Mouse (Mus musculus) embryonic facial prominence, embryonic 11.5 days (tissue): ENCODE results near the gene D630039A03Rik. TPM values are rescaled to one million over a fixed set of nuclear protein-coding genes. Genes with fewer than 3 reads are reported as not detected.
A peak's percentile ranks its signal among the peaks of the same experiment; 100 is the strongest.

ENCODE experiments used
- ATAC-seq: fragments of 200-750 bp; cut with Nextera tagmentation; replicated peaks from 2 replicates; pipeline ENCODE4 v1.8.0; 2017; ENCODE audit warnings: low read depth; ENCODE audit not compliant: insufficient number of reproducible peaks, low FRiP score, low TSS enrichment
- DNase-seq: peaks from one replicate; pipeline ENCODE4 v3.0.0-alpha.2; 2015; ENCODE audit warnings: low spot score
- H3K27ac ChIP-seq: fragments of 300-500 bp; sonication (generic); replicated peaks from 2 replicates; pipeline ENCODE4 v1.5.1; 2014; ENCODE audit warnings: mild to moderate bottlenecking, low read depth, low read length, control low read depth
- H3K27me3 ChIP-seq: fragments of 300-500 bp; sonication (generic); 2 replicates; pipeline ENCODE4 v1.6.1; 2014; ENCODE audit warnings: mild to moderate bottlenecking, low read length, moderate library complexity, mixed read lengths; ENCODE audit not compliant: control insufficient read depth, insufficient read depth
- H3K36me3 ChIP-seq: fragments of 300-500 bp; sonication (generic); replicated peaks from 2 replicates; pipeline ENCODE4 v1.6.1; 2014; ENCODE audit warnings: low read depth, mild to moderate bottlenecking, low read length, moderate library complexity, mixed read lengths; ENCODE audit not compliant: control insufficient read depth, insufficient read depth
- H3K4me1 ChIP-seq: fragments of 300-500 bp; sonication (generic); 2 replicates; pipeline ENCODE4 v1.6.1; 2014; ENCODE audit warnings: low read length, mixed read lengths; ENCODE audit not compliant: control insufficient read depth, insufficient read depth
- H3K4me2 ChIP-seq: fragments of 300-500 bp; sonication (generic); 2 replicates; pipeline ENCODE4 v1.6.1; 2014; ENCODE audit warnings: low read depth, mild to moderate bottlenecking, control low read depth, low read length, moderate library complexity
- H3K4me3 ChIP-seq: fragments of 300-500 bp; sonication (generic); 2 replicates; pipeline ENCODE4 v1.5.1; 2014; ENCODE audit warnings: low read depth, low read length, control low read depth
- H3K9ac ChIP-seq: fragments of 300-500 bp; sonication (generic); replicated peaks from 2 replicates; pipeline ENCODE4 v1.6.1; 2014; ENCODE audit warnings: mild to moderate bottlenecking, control low read depth, low read length
- H3K9me3 ChIP-seq: fragments of 300-500 bp; sonication (generic); replicated peaks from 2 replicates; pipeline ENCODE4 v1.6.1; 2016; ENCODE audit warnings: mild to moderate bottlenecking, low read length, inconsistent platforms, mixed read lengths; ENCODE audit not compliant: control insufficient read depth
- WGBS: fragments of 180-500 bp; shearing (Covaris S2); extraction: QIAGEN DNeasy Blood & Tissue Kit; methylation state at CpG from one replicate; pipeline ENCODE4 v1.1.7; 2014; 5-methylcytosine and 5-hydroxymethylcytosine counted together
- polyA plus RNA-seq: library from polyadenylated mRNA; unstranded; fragments of >200 nt; fragmentation: Nextera tagmentation; extraction: Ambion mirVana; gene quantifications from 2 replicates; pipeline ENCODE4 v1.2.1, GENCODE M21; 2014

D630039A03Rik gene
- polyA plus RNA-seq, 1 experiment from 2014 or later, result 0.07 TPM

- WGBS, result 85% methylated on average over 10 of the region's 10 CpGs
- DNase-seq (no peak), ATAC-seq (no peak)
- Histone ChIP-seq H3K9ac (no peak overlapping the region), H3K4me1 (no peaks in the 10 kb centered on the region), H3K9me3 (no peaks in the 10 kb centered on the region), H3K4me3 (no peak overlapping the region), H3K36me3 (peaks cover 16% of the 10 kb centered on the region), H3K27ac (no peak overlapping the region), H3K4me2 (no peak overlapping the region), H3K27me3 (no peaks in the 10 kb centered on the region)
Observed at GRCm38 (mm10) chr4:57947036-57947435, 30.9 kb upstream of the D630039A03Rik start.

GRCm38 (mm10) chr4:57942892-57943291 is 26.8 kb upstream of the D630039A03Rik start:
- Histone ChIP-seq H3K27ac (no peak overlapping the region), H3K4me3 (no peak overlapping the region), H3K4me2 (no peak overlapping the region), H3K27me3 (no peaks in the 10 kb centered on the region), H3K36me3 (no peaks in the 10 kb centered on the region; the same call in none of the 2 replicates), H3K4me1 (no peaks in the 10 kb centered on the region), H3K9ac (no peak overlapping the region), H3K9me3 (no peaks in the 10 kb centered on the region)
- no peak for DNase-seq
- ATAC-seq, result no peak
- WGBS, result 97% methylated on average over 2 of the region's 2 CpGs

GRCm38 (mm10) chr4:57940631-57941030 is 24.5 kb upstream of the D630039A03Rik start:
- no peaks in the 10 kb centered on the region for H3K27me3 ChIP-seq
- WGBS, result 86% methylated on average over 4 of the region's 4 CpGs
- no peak overlapping the region for H3K27ac ChIP-seq
- no peak overlapping the region for H3K4me3 ChIP-seq
- H3K4me1 ChIP-seq, result no peaks in the 10 kb centered on the region
- no peaks in the 10 kb centered on the region for H3K9me3 ChIP-seq
- no peak overlapping the region for H3K4me2 ChIP-seq
- ATAC-seq (no peak), DNase-seq (no peak)
- H3K9ac ChIP-seq, result no peak overlapping the region
- no peaks in the 10 kb centered on the region; the same call in none of the 2 replicates for H3K36me3 ChIP-seq

- H3K4me3 ChIP-seq, result no peak overlapping the region
- H3K36me3 ChIP-seq, result no peaks in the 10 kb centered on the region
- H3K27me3 ChIP-seq, result no peaks in the 10 kb centered on the region
- H3K4me2 ChIP-seq, result no peak overlapping the region
- ATAC-seq, result no peak
- 86% methylated on average over 6 of the region's 6 CpGs for WGBS
- no peak overlapping the region for H3K9ac ChIP-seq
- H3K27ac ChIP-seq, result no peak overlapping the region
- DNase-seq, result no peak
- H3K4me1 ChIP-seq, result no peaks in the 10 kb centered on the region
- H3K9me3 ChIP-seq, result no peaks in the 10 kb centered on the region
Observed at GRCm38 (mm10) chr4:57937292-57937691, 21.2 kb upstream of the D630039A03Rik start.

GRCm38 (mm10) chr4:57934181-57934580 is 18.1 kb upstream of the D630039A03Rik start:
- Histone ChIP-seq H3K36me3 (no peaks in the 10 kb centered on the region), H3K9me3 (no peaks in the 10 kb centered on the region)
- ATAC-seq, result no peak

GRCm38 (mm10) chr4:57930559-57931170 is 14.6 kb upstream of the D630039A03Rik start:
- H3K9ac ChIP-seq, result no peak overlapping the region
- no peak for DNase-seq
- no peak for ATAC-seq
- no peaks in the 10 kb centered on the region for H3K27me3 ChIP-seq
- no peak overlapping the region for H3K4me2 ChIP-seq
- H3K4me3 ChIP-seq, result no peak overlapping the region
- H3K36me3 ChIP-seq, result no peaks in the 10 kb centered on the region
- H3K9me3 ChIP-seq, result no peaks in the 10 kb centered on the region
- WGBS, result 71% methylated on average over 5 of the region's 5 CpGs
- H3K27ac ChIP-seq, result no peak overlapping the region
- H3K4me1 ChIP-seq, result no peaks in the 10 kb centered on the region

More at GRCm38 (mm10) chr4:57934181-57934580, 18.1 kb upstream of the D630039A03Rik start:
- no peak overlapping the region for H3K9ac ChIP-seq
- no peak overlapping the region for H3K4me3 ChIP-seq
- 69% methylated on average over 5 of the region's 5 CpGs for WGBS
- H3K27me3 ChIP-seq, result no peaks in the 10 kb centered on the region
- no peak overlapping the region for H3K4me2 ChIP-seq
- H3K27ac ChIP-seq, result no peak overlapping the region
- DNase-seq, result no peak
- H3K4me1 ChIP-seq, result no peaks in the 10 kb centered on the region

GRCm38 (mm10) chr4:57927464-57928205 is 11.5 kb upstream of the D630039A03Rik start:
- Histone ChIP-seq H3K27ac (no peak overlapping the region), H3K9me3 (no peaks in the 10 kb centered on the region), H3K4me2 (no peak overlapping the region), H3K9ac (no peak overlapping the region), H3K4me3 (no peak overlapping the region), H3K27me3 (no peaks in the 10 kb centered on the region), H3K36me3 (no peaks in the 10 kb centered on the region), H3K4me1 (no peaks in the 10 kb centered on the region)
- WGBS, result 26% methylated on average over 3 of the region's 3 CpGs
- ATAC-seq (no peak), DNase-seq (peak; percentile 85)

GRCm38 (mm10) chr4:57924556-57925071 is 8.5 kb upstream of the D630039A03Rik start:
- no peaks in the 10 kb centered on the region for H3K27me3 ChIP-seq
- H3K4me3 ChIP-seq, result no peak overlapping the region
- H3K9ac ChIP-seq, result no peak overlapping the region
- no peak overlapping the region for H3K4me2 ChIP-seq
- no peaks in the 10 kb centered on the region for H3K9me3 ChIP-seq
- no peaks in the 10 kb centered on the region for H3K4me1 ChIP-seq
- H3K36me3 ChIP-seq, result no peaks in the 10 kb centered on the region
- ATAC-seq, result no peak
- H3K27ac ChIP-seq, result no peak overlapping the region
- WGBS, result 80% methylated on average over 6 of the region's 6 CpGs
- DNase-seq, result no peak
